Mouse (Mus musculus) ES-E14 (cell line): ENCODE data around the gene Serpina10.

Source experiments
- CHD2 ChIP-seq: IDR thresholded peaks from 2 replicates; pipeline ENCODE4 v1.6.1; 2014; ENCODE audit warnings: mild to moderate bottlenecking, low read depth, low read length, inconsistent platforms
- HCFC1 ChIP-seq: IDR thresholded peaks from 2 replicates; pipeline ENCODE4 v1.6.1; 2012; ENCODE audit warnings: low read length, inconsistent platforms, borderline replicate concordance; ENCODE audit not compliant: insufficient read depth

DNA sequence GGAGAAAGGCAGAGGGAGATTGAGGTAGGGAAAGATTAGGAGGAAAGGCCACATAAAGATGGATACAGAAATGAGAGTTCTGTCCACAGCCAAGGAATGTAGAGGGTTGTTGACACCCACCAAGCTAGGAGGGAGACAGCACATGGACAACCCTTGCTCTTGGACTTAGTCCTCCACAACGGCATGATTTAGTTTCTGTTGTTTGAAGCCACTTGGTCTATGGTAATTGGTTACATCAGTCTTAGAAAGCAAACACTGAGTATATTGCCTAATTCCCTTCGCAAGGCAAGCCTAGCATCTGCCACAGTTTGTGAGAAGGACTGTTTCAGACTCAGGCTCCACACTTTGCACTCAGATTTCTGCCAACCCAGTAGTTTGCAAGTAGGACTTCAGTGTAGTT is 4.6 kb upstream of the Serpina10 start:
- TF ChIP-seq CHD2, result no peak
- TF ChIP-seq HCFC1, result no peak
